Mouse (Mus musculus): ENCODE results near the gene Pdxdc1. TPM values are rescaled to one million over a fixed set of nuclear protein-coding genes. Genes with fewer than 3 reads are reported as not detected.
"Not testable (repeated sequence)": the region's sequence is repeated elsewhere in the genome, so short reads cannot be mapped to it uniquely, and the experiment has no call there.

Pdxdc1 gene
- polyA plus RNA-seq, 1 experiment, result 36.0 TPM

GRCm38 (mm10) chr16:13944178-13944577 is 41.2 kb upstream of the Pdxdc1 start:
- no peaks in the 10 kb centered on the region for H3K36me3 ChIP-seq (ENCODE audit: control insufficient read depth, insufficient read depth)
- H3ac ChIP-seq (ENCODE audit: control insufficient read depth, insufficient read length, low read depth), result no peak overlapping the region
- no peak overlapping the region for H3K4me3 ChIP-seq (ENCODE audit: insufficient read depth, poor library complexity, severe bottlenecking)
- H3K79me2 ChIP-seq (ENCODE audit: control insufficient read depth, insufficient read depth), result no peaks in the 10 kb centered on the region
- no peaks in the 10 kb centered on the region for H3K79me3 ChIP-seq (ENCODE audit: low read depth)
- H3K27me3 ChIP-seq (ENCODE audit: control insufficient read depth, insufficient read depth, insufficient read length), result no peaks in the 10 kb centered on the region
- TF ChIP-seq MAX (IDR thresholded peaks at IDR 0.05) (no peak), MYOG (IDR thresholded peaks at IDR 0.05; ENCODE audit: control insufficient read depth, extremely low read depth, insufficient read length) (no peak), MYOD1 (IDR thresholded peaks at IDR 0.05; ENCODE audit: control insufficient read depth, insufficient read length, low read depth) (no peak)

- Histone ChIP-seq H3K4me3 (ENCODE audit: insufficient read depth, poor library complexity, severe bottlenecking) (no peak overlapping the region), H3K27me3 (ENCODE audit: control insufficient read depth, insufficient read depth, insufficient read length) (no peaks in the 10 kb centered on the region), H3ac (ENCODE audit: control insufficient read depth, insufficient read length, low read depth) (no peak overlapping the region), H3K36me3 (ENCODE audit: control insufficient read depth, insufficient read depth) (no peaks in the 10 kb centered on the region), H3K79me2 (ENCODE audit: control insufficient read depth, insufficient read depth) (no peaks in the 10 kb centered on the region), H3K79me3 (ENCODE audit: low read depth) (no peaks in the 10 kb centered on the region)
- TF ChIP-seq USF1 (IDR thresholded peaks at IDR 0.05; ENCODE audit: low read depth) (no peak), MAX (IDR thresholded peaks at IDR 0.05) (no peak), CEBPB (IDR thresholded peaks at IDR 0.05; ENCODE audit: low read depth) (no peak), CTCF (IDR thresholded peaks at IDR 0.05; ENCODE audit: control insufficient read depth, insufficient read depth, insufficient read length) (no peak), MYOD1 (IDR thresholded peaks at IDR 0.05; ENCODE audit: control insufficient read depth, insufficient read length, low read depth) (no peak), MYOG (IDR thresholded peaks at IDR 0.05; ENCODE audit: control insufficient read depth, extremely low read depth, insufficient read length) (no peak), FOSL1 (IDR thresholded peaks at IDR 0.05; ENCODE audit: insufficient read depth, low read length, poor library complexity, severe bottlenecking) (no peak)
Measured at GRCm38 (mm10) chr16:13940847-13941395, 38.0 kb upstream of the Pdxdc1 start.

GRCm38 (mm10) chr16:13940139-13940846 is 37.4 kb upstream of the Pdxdc1 start:
- Histone ChIP-seq H3K4me3 (ENCODE audit: insufficient read depth, poor library complexity, severe bottlenecking) (no peak overlapping the region), H3K79me3 (ENCODE audit: low read depth) (no peaks in the 10 kb centered on the region), H3K27me3 (ENCODE audit: control insufficient read depth, insufficient read depth, insufficient read length) (no peaks in the 10 kb centered on the region), H3K36me3 (ENCODE audit: control insufficient read depth, insufficient read depth) (no peaks in the 10 kb centered on the region), H3K79me2 (ENCODE audit: control insufficient read depth, insufficient read depth) (no peaks in the 10 kb centered on the region), H3ac (ENCODE audit: control insufficient read depth, insufficient read length, low read depth) (no peak overlapping the region)
- no peak for TF ChIP-seq FOSL1 (IDR thresholded peaks at IDR 0.05; ENCODE audit: insufficient read depth, low read length, poor library complexity, severe bottlenecking)
- TF ChIP-seq CEBPB (IDR thresholded peaks at IDR 0.05; ENCODE audit: low read depth), result no peak
- no peak for TF ChIP-seq MYOD1 (IDR thresholded peaks at IDR 0.05; ENCODE audit: control insufficient read depth, insufficient read length, low read depth)
- TF ChIP-seq CTCF (IDR thresholded peaks at IDR 0.05; ENCODE audit: control insufficient read depth, insufficient read depth, insufficient read length), result no peak
- TF ChIP-seq MYOG (IDR thresholded peaks at IDR 0.05; ENCODE audit: control insufficient read depth, extremely low read depth, insufficient read length), result no peak
- TF ChIP-seq USF1 (IDR thresholded peaks at IDR 0.05; ENCODE audit: low read depth), result no peak

- no peak for TF ChIP-seq MAX (IDR thresholded peaks at IDR 0.05)
- no peaks in the 10 kb centered on the region for H3K79me2 ChIP-seq (ENCODE audit: control insufficient read depth, insufficient read depth)
- no peaks in the 10 kb centered on the region for H3K36me3 ChIP-seq (ENCODE audit: control insufficient read depth, insufficient read depth)
- no peaks in the 10 kb centered on the region for H3K27me3 ChIP-seq (ENCODE audit: control insufficient read depth, insufficient read depth, insufficient read length)
- no peak overlapping the region for H3K4me3 ChIP-seq (ENCODE audit: insufficient read depth, poor library complexity, severe bottlenecking)
- H3ac ChIP-seq (ENCODE audit: control insufficient read depth, insufficient read length, low read depth), result no peak overlapping the region
- no peaks in the 10 kb centered on the region for H3K79me3 ChIP-seq (ENCODE audit: low read depth)
Measured at GRCm38 (mm10) chr16:13927456-13928075, 24.6 kb upstream of the Pdxdc1 start.

- H3K27me3 ChIP-seq (ENCODE audit: control insufficient read depth, insufficient read depth, insufficient read length); H3K36me3 ChIP-seq (ENCODE audit: control insufficient read depth, insufficient read depth); H3ac ChIP-seq (ENCODE audit: control insufficient read depth, insufficient read length, low read depth); H3K79me3 ChIP-seq (ENCODE audit: low read depth); H3K4me3 ChIP-seq (ENCODE audit: insufficient read depth, poor library complexity, severe bottlenecking); H3K79me2 ChIP-seq (ENCODE audit: control insufficient read depth, insufficient read depth): not testable (repeated sequence)
Measured at GRCm38 (mm10) chr16:13922966-13923365, 20.0 kb upstream of the Pdxdc1 start.

- H3K79me3 ChIP-seq (ENCODE audit: low read depth); H3K4me3 ChIP-seq (ENCODE audit: insufficient read depth, poor library complexity, severe bottlenecking); H3K79me2 ChIP-seq (ENCODE audit: control insufficient read depth, insufficient read depth); H3ac ChIP-seq (ENCODE audit: control insufficient read depth, insufficient read length, low read depth); H3K36me3 ChIP-seq (ENCODE audit: control insufficient read depth, insufficient read depth); H3K27me3 ChIP-seq (ENCODE audit: control insufficient read depth, insufficient read depth, insufficient read length): not testable (repeated sequence)
Measured at GRCm38 (mm10) chr16:13922499-13922898, 19.6 kb upstream of the Pdxdc1 start.
